Mouse (Mus musculus) midbrain, embryonic 12.5 days (tissue): ENCODE measurements around the gene Otos. TPM values are rescaled to one million over a fixed set of nuclear protein-coding genes. Genes with fewer than 3 reads are reported as not detected.

Experiments used
- ATAC-seq: fragments of 200-750 bp; cut with Nextera tagmentation; 2 replicates; pipeline ENCODE4 v1.8.0; 2017; ENCODE audit warnings: low read depth, moderate TSS enrichment, moderate library complexity; ENCODE audit not compliant: low FRiP score
- H3K27ac ChIP-seq: fragments of 300-500 bp; sonication (generic); replicated peaks from 2 replicates; pipeline ENCODE4 v1.5.1; 2016; ENCODE audit warnings: mild to moderate bottlenecking
- H3K27me3 ChIP-seq: fragments of 300-500 bp; sonication (generic); 2 replicates; pipeline ENCODE4 v1.6.1; 2016; ENCODE audit warnings: mild to moderate bottlenecking
- H3K36me3 ChIP-seq: fragments of 300-500 bp; sonication (generic); 2 replicates; pipeline ENCODE4 v1.6.1; 2016
- H3K4me1 ChIP-seq: fragments of 300-500 bp; sonication (generic); 2 replicates; pipeline ENCODE4 v1.6.1; 2016
- H3K4me2 ChIP-seq: fragments of 300-500 bp; sonication (generic); replicated peaks from 2 replicates; pipeline ENCODE4 v1.6.1; 2016; ENCODE audit warnings: mild to moderate bottlenecking, moderate library complexity
- H3K4me3 ChIP-seq: fragments of 300-500 bp; sonication (generic); 2 replicates; pipeline ENCODE4 v1.5.1; 2016; ENCODE audit warnings: mild to moderate bottlenecking
- H3K9ac ChIP-seq: fragments of 300-500 bp; sonication (generic); replicated peaks from 2 replicates; pipeline ENCODE4 v1.6.1; 2016; ENCODE audit warnings: mild to moderate bottlenecking, moderate library complexity
- H3K9me3 ChIP-seq: fragments of 300-500 bp; sonication (generic); 2 replicates; pipeline ENCODE4 v1.6.1; 2016; ENCODE audit warnings: mild to moderate bottlenecking
- WGBS: fragments of 180-500 bp; shearing (Covaris S2); methylation state at CpG from one replicate; pipeline ENCODE4 v1.1.7; 2016; 5-methylcytosine and 5-hydroxymethylcytosine counted together
- polyA plus RNA-seq: library from polyadenylated mRNA; unstranded; fragments of >200 nt; fragmentation: Nextera tagmentation; extraction: Ambion mirVana; gene quantifications from 2 replicates; pipeline ENCODE4 v1.2.1, GENCODE M21; 2016

Otos gene
- polyA plus RNA-seq, 1 experiment from 2014 or later = not detected

DNA sequence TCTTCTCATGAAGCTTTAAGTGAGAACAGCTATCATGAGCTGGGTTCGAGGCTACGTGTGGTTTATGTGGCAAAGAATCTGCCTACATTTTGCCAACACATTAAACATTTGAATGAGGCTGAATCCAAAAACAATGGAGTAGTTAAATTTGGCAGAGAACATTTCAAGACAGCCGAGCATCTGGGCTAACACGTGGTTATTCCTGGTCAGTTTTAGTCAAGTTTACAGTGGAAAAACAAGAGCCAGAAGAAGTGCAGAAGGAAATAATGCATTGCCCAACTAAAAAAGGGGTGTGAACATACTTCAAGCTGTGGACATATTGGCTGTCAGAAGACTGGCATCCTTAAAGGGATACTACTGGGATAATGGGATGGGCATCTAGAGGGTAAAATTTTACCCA lies 22.7 kb upstream of the Otos start:
- H3K4me1 ChIP-seq = no peaks in the 10 kb centered on the region
- H3K27me3 ChIP-seq = no peaks in the 10 kb centered on the region; the same call in 1 of the 2 replicates
- no peaks in the 10 kb centered on the region for H3K9me3 ChIP-seq
- no peak overlapping the region for H3K27ac ChIP-seq
- no peaks in the 10 kb centered on the region for H3K36me3 ChIP-seq
- WGBS = 89% methylated on average over 4 of the region's 4 CpGs
- no peak overlapping the region for H3K9ac ChIP-seq
- no peak overlapping the region for H3K4me3 ChIP-seq
- no peak overlapping the region for H3K4me2 ChIP-seq
- ATAC-seq = no peak

DNA sequence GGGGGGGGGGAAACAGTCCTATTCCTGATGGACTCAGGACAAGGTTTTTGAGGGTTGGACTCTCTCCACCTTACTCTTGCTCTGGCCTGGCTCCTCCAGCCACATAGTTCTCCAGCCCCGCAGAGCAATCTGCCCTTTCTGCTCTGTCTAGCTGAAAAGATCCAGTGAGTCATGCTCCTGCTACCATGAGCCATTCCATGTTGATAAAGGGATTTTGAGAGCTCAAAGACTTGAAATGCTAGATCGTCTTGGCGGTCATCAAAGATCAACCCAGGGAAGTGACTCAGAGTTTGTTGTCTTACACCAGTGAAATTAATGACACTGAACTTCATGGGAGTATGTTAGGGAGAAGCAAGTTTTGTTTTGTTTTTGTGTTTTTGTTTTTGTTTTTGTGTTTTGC lies 20.8 kb upstream of the Otos start:
- H3K4me3 ChIP-seq = no peak overlapping the region
- no peak for ATAC-seq
- H3K4me1 ChIP-seq = no peaks in the 10 kb centered on the region
- no peaks in the 10 kb centered on the region; the same call in 1 of the 2 replicates for H3K27me3 ChIP-seq
- WGBS = 93% methylated on average over 3 of the region's 3 CpGs
- H3K36me3 ChIP-seq = no peaks in the 10 kb centered on the region
- H3K9me3 ChIP-seq = no peaks in the 10 kb centered on the region
- H3K27ac ChIP-seq = no peak overlapping the region
- H3K4me2 ChIP-seq = no peak overlapping the region
- no peak overlapping the region for H3K9ac ChIP-seq

DNA sequence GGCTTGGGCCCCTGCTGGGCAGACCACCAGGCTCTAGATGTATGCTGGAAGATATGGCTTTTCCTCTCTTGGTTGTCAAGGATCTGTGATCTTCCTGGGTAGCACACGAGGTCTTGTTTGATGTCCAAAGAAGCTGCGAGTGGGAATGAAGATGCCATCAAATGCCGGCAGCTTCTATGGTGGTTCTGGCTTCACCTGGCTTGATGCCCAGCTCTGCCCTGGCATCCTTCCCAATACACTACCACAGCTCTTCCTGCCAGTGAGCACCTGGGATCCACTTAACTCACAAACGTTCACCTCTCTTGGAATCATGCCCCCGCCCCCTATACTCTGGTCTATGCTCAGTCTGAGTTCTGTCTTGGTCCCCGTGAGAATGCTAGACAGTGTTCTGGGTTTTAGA lies 18.5 kb upstream of the Otos start:
- WGBS = 88% methylated on average over 6 of the region's 6 CpGs
- no peak for ATAC-seq

DNA sequence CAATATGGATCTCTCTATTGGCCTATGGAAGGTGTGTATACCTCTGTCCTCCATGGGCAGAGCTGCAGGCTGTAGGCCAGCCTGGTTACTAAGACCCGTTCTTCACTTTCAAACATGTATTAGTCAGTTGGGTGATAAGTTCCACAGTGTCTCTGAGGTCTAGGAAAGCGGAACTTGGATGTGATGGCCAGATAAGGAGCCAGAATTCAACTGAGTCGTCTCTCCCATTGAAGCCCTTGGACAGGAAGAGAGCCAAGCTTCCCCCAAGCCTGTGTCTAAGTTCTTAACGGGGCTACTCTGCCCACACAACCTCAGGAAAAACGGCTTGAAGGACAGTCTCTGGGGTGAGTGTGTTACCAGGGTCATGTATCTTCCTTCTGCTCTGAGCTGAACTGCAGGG lies 10.8 kb upstream of the Otos start:
- no peak overlapping the region for H3K9ac ChIP-seq
- no peaks in the 10 kb centered on the region for H3K9me3 ChIP-seq
- no peak overlapping the region for H3K4me2 ChIP-seq
- no peaks in the 10 kb centered on the region for H3K36me3 ChIP-seq
- ATAC-seq = no peak
- no peaks in the 10 kb centered on the region for H3K4me1 ChIP-seq
- H3K4me3 ChIP-seq = no peak overlapping the region
- H3K27ac ChIP-seq = no peak overlapping the region
- WGBS = 74% methylated on average over 5 of the region's 5 CpGs
- no peaks in the 10 kb centered on the region; the same call in 1 of the 2 replicates for H3K27me3 ChIP-seq

More for the DNA sequence above, 18.5 kb upstream of the Otos start:
- Histone ChIP-seq H3K27ac (no peak overlapping the region), H3K9ac (no peak overlapping the region), H3K4me1 (no peaks in the 10 kb centered on the region), H3K4me2 (no peak overlapping the region), H3K27me3 (no peaks in the 10 kb centered on the region), H3K4me3 (no peak overlapping the region), H3K36me3 (no peaks in the 10 kb centered on the region), H3K9me3 (no peaks in the 10 kb centered on the region)

DNA sequence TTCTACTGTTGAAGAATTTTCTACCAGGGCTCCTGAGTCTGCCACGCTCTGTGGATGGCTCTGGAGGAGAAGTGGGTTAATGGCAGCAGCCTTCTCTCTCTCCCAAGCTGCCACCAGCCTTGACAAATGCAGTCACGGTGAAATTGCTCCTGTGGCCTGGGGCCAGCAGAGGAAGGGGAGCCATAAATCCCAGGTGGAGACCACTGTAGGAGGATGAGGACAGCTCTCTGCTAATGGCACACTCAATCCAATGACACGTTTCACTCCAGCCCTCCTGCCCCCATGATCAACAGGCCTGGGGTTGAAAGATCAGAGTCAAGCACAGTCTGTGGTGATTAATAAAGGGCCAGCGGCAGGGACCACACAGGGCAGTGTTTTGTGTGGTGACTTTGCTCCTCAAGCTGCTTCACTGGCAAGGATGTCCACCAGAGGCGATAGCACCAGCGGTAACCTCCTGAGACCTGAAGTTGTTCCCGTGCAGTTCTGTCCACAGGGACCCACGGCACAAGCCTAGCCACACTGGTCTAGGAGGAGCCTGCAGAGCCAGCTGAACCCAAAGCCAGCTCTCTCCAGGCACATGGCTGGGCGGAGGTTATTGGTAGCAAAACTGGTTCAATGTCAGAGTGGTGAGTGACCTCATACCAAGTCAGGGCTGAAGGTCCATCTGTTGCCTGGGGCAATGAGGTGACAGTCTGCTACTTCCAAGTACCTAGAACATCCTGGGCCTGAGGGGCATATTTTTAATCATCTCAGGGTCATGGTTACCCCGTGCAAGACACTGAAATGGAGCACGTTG lies 8.6 kb upstream of the Otos start:
- H3K27ac ChIP-seq = no peak overlapping the region
- no peaks in the 10 kb centered on the region for H3K36me3 ChIP-seq
- WGBS = 86% methylated on average over 11 of the region's 11 CpGs
- no peak for ATAC-seq
- no peaks in the 10 kb centered on the region for H3K9me3 ChIP-seq
- H3K9ac ChIP-seq = no peak overlapping the region
- H3K27me3 ChIP-seq = no peaks in the 10 kb centered on the region; the same call in 1 of the 2 replicates
- H3K4me2 ChIP-seq = no peak overlapping the region
- no peaks in the 10 kb centered on the region for H3K4me1 ChIP-seq
- no peak overlapping the region for H3K4me3 ChIP-seq

DNA sequence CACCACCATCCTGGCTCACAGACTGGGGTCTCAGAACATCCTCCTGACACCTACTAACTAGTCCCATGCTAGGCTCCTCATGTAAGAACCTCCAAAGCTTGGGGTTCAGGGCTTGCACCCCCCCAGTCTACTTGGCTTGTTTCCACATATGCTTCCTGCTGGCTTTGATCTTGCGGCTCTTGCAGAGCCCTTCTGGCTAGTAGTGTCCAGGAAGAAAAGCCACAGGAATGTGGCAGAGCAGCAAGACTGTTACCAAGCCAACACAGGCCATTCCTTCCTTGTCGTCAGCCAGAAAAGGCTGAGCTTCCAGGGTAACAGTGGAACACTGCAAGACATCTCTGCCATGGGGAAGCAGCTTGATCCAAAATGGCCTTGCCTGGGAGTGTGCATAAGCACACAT lies 6.0 kb upstream of the Otos start:
- no peak overlapping the region for H3K4me3 ChIP-seq
- ATAC-seq = no peak
- H3K9ac ChIP-seq = no peak overlapping the region
- no peak overlapping the region for H3K4me2 ChIP-seq
- 72% methylated on average over 2 of the region's 2 CpGs for WGBS
- no peaks in the 10 kb centered on the region; the same call in 1 of the 2 replicates for H3K27me3 ChIP-seq
- H3K36me3 ChIP-seq = no peaks in the 10 kb centered on the region
- no peaks in the 10 kb centered on the region for H3K4me1 ChIP-seq
- no peaks in the 10 kb centered on the region for H3K9me3 ChIP-seq
- H3K27ac ChIP-seq = no peak overlapping the region

DNA sequence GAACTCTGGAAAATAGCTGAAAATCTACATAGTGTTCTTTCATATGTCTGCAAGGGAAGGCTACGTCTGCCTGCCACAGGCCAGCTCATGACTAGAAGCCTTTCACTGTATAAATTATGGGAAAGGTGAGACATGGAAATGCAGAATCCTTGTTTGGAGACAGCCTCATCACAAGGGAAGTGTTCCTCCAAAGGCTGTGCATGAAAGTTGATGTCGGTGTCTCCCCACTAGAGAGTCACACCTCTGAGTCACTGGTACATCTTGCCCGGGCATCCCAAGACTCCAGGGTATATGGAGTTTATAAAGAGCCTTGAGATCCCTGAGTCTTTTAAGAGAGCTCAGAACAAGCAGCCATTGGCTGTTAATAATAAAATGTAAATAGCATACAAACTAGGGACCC lies 4.5 kb upstream of the Otos start:
- H3K36me3 ChIP-seq = no peaks in the 10 kb centered on the region
- no peaks in the 10 kb centered on the region for H3K9me3 ChIP-seq
- no peak for ATAC-seq
- H3K4me3 ChIP-seq = no peak overlapping the region
- H3K27me3 ChIP-seq = peaks cover 2% of the 10 kb centered on the region; the same call in 1 of the 2 replicates
- no peak overlapping the region for H3K27ac ChIP-seq
- no peaks in the 10 kb centered on the region for H3K4me1 ChIP-seq
- 85% methylated on average over 3 of the region's 3 CpGs for WGBS
- H3K4me2 ChIP-seq = no peak overlapping the region
- no peak overlapping the region for H3K9ac ChIP-seq

DNA sequence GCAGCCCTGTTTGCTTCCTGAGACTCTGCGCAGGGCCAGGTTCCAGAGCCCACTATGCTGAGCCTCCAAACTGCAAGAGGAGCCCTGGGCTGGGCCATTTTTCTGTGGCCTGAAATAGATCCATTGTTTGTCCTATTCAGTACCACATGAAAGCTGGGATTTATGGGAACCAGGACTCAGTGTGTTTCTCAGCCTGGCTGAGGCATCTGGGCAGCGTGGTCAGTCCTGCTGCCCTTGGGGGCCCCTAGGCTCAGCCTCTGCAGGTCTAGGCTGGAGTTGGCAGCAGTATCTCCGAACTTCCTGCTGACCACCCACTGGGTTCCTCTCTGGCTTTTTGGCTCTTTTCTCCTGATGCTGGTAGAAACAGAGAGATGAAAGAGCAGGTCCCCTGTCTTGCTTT lies 2.8 kb upstream of the Otos start:
- no peak overlapping the region for H3K9ac ChIP-seq
- no peak overlapping the region for H3K4me3 ChIP-seq
- ATAC-seq = no peak
- H3K36me3 ChIP-seq = no peaks in the 10 kb centered on the region
- no peaks in the 10 kb centered on the region for H3K4me1 ChIP-seq
- peaks cover 5% of the 10 kb centered on the region; the same call in 1 of the 2 replicates for H3K27me3 ChIP-seq
- no peak overlapping the region for H3K4me2 ChIP-seq
- 64% methylated on average over 3 of the region's 3 CpGs for WGBS
- no peak overlapping the region for H3K27ac ChIP-seq
- H3K9me3 ChIP-seq = no peaks in the 10 kb centered on the region

DNA sequence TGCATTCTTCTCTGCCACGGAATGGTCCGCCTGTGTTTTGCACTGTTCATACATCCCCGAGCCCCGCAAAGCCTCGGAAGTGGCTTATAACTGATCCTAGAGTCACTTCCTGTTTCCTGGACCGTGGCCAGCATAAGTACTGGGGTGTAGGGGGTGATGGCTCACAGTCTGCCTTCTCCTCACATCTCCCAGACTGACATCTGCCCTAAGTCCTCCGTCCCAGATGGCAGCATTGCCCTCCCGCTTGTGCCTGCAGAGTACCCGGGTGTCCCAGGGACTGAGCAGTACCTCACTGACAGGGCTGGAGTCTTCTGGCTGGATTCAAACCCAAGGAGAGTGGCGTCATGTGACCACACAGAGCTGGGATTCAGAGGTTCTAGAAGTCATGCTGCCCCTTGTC lies 444 bp downstream of the Otos start:
- no peak overlapping the region for H3K4me2 ChIP-seq
- 0 out of 2 replicates have a peak, but pooled peaks have one; percentile 3 for ATAC-seq

DNA sequence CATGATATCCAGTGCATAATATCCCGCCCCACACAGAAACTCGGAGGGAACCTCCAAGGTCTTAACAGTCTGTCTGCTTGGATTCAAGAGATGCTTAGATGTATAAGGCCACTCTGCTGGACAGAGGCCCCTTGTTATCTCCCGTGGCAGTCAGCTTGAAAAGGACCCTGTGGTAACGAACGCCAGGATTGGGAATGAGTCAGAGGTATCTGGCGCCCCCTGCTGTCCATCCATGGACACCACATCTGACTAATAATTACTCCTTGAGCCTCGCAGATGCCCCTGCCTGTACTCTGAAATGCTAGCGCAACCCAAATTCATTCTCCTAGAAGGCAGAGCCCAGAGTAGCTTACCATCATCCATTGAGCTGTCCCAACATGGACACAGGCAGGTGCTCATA lies 889 bp downstream of the Otos start:
- Histone ChIP-seq H3K27ac (no peak overlapping the region), H3K27me3 (peaks cover 17% of the 10 kb centered on the region; the same call in 1 of the 2 replicates), H3K9ac (no peak overlapping the region), H3K9me3 (no peaks in the 10 kb centered on the region), H3K36me3 (no peaks in the 10 kb centered on the region), H3K4me3 (no peak overlapping the region), H3K4me1 (no peaks in the 10 kb centered on the region), H3K4me2 (no peak overlapping the region)
- 4% methylated on average over 8 of the region's 8 CpGs for WGBS
- ATAC-seq = peak; percentile 67

More for the DNA sequence above, 444 bp downstream of the Otos start:
- H3K4me3 ChIP-seq = no peak overlapping the region
- no peaks in the 10 kb centered on the region for H3K4me1 ChIP-seq
- H3K9me3 ChIP-seq = no peaks in the 10 kb centered on the region
- WGBS = 56% methylated on average over 10 of the region's 10 CpGs
- no peak overlapping the region for H3K9ac ChIP-seq
- peaks cover 17% of the 10 kb centered on the region; the same call in 1 of the 2 replicates for H3K27me3 ChIP-seq
- H3K36me3 ChIP-seq = no peaks in the 10 kb centered on the region
- no peak overlapping the region for H3K27ac ChIP-seq

DNA sequence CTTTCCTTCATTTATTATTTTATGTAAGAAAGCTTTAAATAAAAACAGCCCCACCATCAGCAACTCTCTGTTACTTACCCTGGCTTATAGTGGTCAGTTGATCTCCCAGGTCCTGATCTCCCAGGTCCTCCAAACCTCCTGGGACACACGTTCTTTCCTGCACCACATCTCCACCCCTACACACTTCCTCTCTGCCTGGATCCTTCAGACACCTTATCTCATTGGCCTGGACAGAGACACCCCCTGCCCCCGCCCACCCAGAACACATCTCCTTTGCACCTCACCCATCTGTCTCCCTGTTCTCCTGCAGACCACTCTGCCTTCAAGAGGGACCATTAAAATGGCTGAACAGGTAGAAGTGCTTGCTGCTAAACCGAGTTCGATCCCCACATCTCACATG lies 1.6 kb downstream of the Otos start:
- H3K4me1 ChIP-seq = peaks cover 5% of the 10 kb centered on the region
- ATAC-seq = no peak
- H3K4me2 ChIP-seq = no peak overlapping the region
- no peak overlapping the region for H3K9ac ChIP-seq
- peaks cover 17% of the 10 kb centered on the region; the same call in 1 of the 2 replicates for H3K27me3 ChIP-seq
- no peaks in the 10 kb centered on the region for H3K36me3 ChIP-seq
- no peak overlapping the region for H3K4me3 ChIP-seq
- H3K9me3 ChIP-seq = no peaks in the 10 kb centered on the region
- WGBS = 78% methylated on average over 4 of the region's 4 CpGs
- no peak overlapping the region for H3K27ac ChIP-seq

DNA sequence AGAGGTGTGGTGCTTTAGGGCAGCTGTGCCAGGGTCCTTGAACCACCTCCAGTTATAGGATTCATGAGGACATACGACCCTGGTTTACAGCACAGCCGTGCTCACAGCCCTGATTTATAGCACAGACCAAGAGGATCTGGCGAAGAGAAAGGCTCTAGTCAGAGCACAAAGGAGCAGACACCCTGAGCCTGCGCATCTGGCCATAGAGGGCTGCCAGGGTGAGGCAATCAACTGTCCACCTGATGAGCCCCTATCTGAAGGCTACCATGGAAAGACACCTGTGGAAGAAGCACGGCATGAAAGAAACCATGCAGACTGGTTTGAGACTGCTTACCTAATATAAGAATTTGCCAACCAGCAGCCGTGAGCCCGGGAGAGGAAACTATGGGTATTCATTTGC lies 2.0 kb downstream of the Otos start:
- H3K4me2 ChIP-seq = no peak overlapping the region
- H3K27ac ChIP-seq = no peak overlapping the region
- no peaks in the 10 kb centered on the region for H3K9me3 ChIP-seq
- no peak for ATAC-seq
- no peak overlapping the region for H3K9ac ChIP-seq
- H3K36me3 ChIP-seq = no peaks in the 10 kb centered on the region
- 84% methylated on average over 7 of the region's 7 CpGs for WGBS
- peaks cover 17% of the 10 kb centered on the region; the same call in 1 of the 2 replicates for H3K27me3 ChIP-seq
- no peak overlapping the region for H3K4me3 ChIP-seq
- peaks cover 6% of the 10 kb centered on the region for H3K4me1 ChIP-seq
